Mouse (Mus musculus) embryonic facial prominence, embryonic 12.5 days (tissue): Measurements from ENCODE around the gene Tead1. TPM values are rescaled to one million over a fixed set of nuclear protein-coding genes. Genes with fewer than 3 reads are reported as not detected.

ENCODE experiments used
- ATAC-seq: fragments of 200-750 bp; cut with Nextera tagmentation; 2 replicates; pipeline ENCODE4 v1.8.0; 2017; ENCODE audit not compliant: insufficient number of reproducible peaks, insufficient read depth, low FRiP score, low TSS enrichment
- H3K27ac ChIP-seq: fragments of 300-500 bp; sonication (generic); 2 replicates; pipeline ENCODE4 v1.5.1; 2016; ENCODE audit warnings: mild to moderate bottlenecking
- H3K27me3 ChIP-seq: fragments of 300-500 bp; sonication (generic); 2 replicates; pipeline ENCODE4 v1.6.1; 2016; ENCODE audit warnings: mild to moderate bottlenecking, moderate library complexity
- H3K36me3 ChIP-seq: fragments of 300-500 bp; sonication (generic); 2 replicates; pipeline ENCODE4 v1.6.1; 2016; ENCODE audit warnings: mild to moderate bottlenecking
- H3K4me1 ChIP-seq: fragments of 300-500 bp; sonication (generic); 2 replicates; pipeline ENCODE4 v1.6.1; 2016
- H3K4me2 ChIP-seq: fragments of 300-500 bp; sonication (generic); replicated peaks from 2 replicates; pipeline ENCODE4 v1.6.1; 2016; ENCODE audit warnings: mild to moderate bottlenecking, moderate library complexity
- H3K4me3 ChIP-seq: fragments of 300-500 bp; sonication (generic); 2 replicates; pipeline ENCODE4 v1.5.1; 2016; ENCODE audit warnings: mild to moderate bottlenecking
- H3K9ac ChIP-seq: fragments of 300-500 bp; sonication (generic); 2 replicates; pipeline ENCODE4 v1.6.1; 2016; ENCODE audit warnings: mild to moderate bottlenecking, moderate library complexity
- H3K9me3 ChIP-seq: fragments of 300-500 bp; sonication (generic); 2 replicates; pipeline ENCODE4 v1.6.1; 2016; ENCODE audit warnings: mild to moderate bottlenecking, moderate library complexity
- WGBS: fragments of 180-500 bp; shearing (Covaris S2); methylation state at CpG from one replicate; pipeline ENCODE4 v1.1.7; 2016; 5-methylcytosine and 5-hydroxymethylcytosine counted together
- polyA plus RNA-seq: library from polyadenylated mRNA; unstranded; fragments of >200 nt; fragmentation: Nextera tagmentation; extraction: Ambion mirVana; gene quantifications from 2 replicates; pipeline ENCODE4 v1.2.1, GENCODE M21; 2016

Tead1 gene
- polyA plus RNA-seq, 1 experiment from 2014 or later: 32.8 TPM

DNA sequence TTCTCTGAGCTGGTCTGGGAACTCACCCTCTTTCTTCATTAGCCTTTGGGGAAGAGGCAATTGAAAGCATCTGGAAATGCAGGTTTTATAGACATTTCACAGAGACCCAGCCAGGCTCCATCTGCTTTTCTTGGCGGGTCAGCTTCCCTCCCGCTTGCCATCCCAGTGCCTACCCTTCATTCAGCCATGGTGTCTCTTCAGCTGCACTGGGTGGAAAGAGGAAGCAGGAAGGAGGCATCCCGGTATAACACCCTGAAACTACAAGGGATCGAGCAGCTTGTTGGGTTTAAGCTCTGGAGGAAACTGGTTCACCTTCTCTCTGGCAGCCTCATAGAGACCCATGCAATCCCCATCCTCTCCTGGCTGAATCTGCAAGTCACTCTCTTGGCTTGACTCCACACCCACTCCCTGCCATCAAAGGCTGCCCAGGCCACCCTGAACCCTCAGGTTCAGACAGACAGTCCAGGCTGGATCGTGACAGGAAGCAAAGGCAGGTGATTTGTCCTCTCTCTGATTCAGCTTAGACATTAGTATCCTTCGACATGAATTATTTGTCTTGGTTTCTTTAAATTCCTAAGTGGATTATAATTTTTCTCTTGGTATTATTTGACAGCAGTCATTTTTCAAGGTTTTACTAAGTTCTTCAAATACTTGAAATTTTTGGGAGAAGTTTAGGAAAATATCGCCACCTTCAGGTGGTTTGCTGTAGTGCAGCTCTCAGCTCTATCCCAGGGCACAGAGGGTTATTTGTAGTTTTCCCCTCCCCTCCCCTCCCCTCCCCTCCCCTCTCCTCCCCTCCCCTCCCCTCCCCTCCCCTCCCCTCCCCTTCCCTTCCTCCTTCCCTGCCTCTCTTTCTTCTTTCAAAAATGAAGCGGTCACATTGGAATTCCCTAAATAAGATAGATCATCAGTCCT is 189.7 kb downstream of the Tead1 start:
- no peak overlapping the region for H3K4me2 ChIP-seq

DNA sequence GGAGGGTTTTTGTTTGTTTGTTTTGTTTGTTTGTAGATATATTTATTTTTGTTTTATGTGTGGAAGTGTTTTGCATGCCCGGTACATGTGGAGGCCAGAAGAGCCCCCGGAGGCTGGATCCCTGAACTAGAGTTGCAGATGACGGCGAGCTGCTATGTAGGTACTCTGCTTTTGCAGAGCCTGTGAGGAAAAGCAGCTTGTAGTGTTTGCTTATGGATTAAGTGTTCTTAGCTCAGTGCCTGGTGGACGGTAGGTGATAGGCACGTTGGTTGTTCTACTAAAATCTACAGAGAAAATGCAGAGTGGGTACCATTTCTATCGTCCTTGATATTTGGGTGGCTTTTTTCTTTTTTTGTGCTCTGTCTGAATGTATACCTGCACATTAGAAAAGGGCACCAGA is 192.6 kb downstream of the Tead1 start:
- Histone ChIP-seq H3K9me3 (no peaks in the 10 kb centered on the region), H3K9ac (no peak overlapping the region), H3K4me2 (no peak overlapping the region), H3K4me3 (no peak overlapping the region), H3K27ac (no peak overlapping the region), H3K4me1 (peaks cover 19% of the 10 kb centered on the region), H3K36me3 (peaks cover 30% of the 10 kb centered on the region), H3K27me3 (no peaks in the 10 kb centered on the region)
- no peak for ATAC-seq
- WGBS: 79% methylated on average over 7 of the region's 7 CpGs

More for the DNA sequence above, 189.7 kb downstream of the Tead1 start:
- 34% methylated on average over 8 of the region's 8 CpGs for WGBS
- no peak for ATAC-seq
- no peak overlapping the region for H3K9ac ChIP-seq
- H3K36me3 ChIP-seq: peaks cover 20% of the 10 kb centered on the region
- no peaks in the 10 kb centered on the region for H3K27me3 ChIP-seq
- H3K9me3 ChIP-seq: no peaks in the 10 kb centered on the region
- H3K4me1 ChIP-seq: peaks cover 19% of the 10 kb centered on the region
- peak overlapping the region; percentile 41 for H3K27ac ChIP-seq
- H3K4me3 ChIP-seq: no peak overlapping the region

DNA sequence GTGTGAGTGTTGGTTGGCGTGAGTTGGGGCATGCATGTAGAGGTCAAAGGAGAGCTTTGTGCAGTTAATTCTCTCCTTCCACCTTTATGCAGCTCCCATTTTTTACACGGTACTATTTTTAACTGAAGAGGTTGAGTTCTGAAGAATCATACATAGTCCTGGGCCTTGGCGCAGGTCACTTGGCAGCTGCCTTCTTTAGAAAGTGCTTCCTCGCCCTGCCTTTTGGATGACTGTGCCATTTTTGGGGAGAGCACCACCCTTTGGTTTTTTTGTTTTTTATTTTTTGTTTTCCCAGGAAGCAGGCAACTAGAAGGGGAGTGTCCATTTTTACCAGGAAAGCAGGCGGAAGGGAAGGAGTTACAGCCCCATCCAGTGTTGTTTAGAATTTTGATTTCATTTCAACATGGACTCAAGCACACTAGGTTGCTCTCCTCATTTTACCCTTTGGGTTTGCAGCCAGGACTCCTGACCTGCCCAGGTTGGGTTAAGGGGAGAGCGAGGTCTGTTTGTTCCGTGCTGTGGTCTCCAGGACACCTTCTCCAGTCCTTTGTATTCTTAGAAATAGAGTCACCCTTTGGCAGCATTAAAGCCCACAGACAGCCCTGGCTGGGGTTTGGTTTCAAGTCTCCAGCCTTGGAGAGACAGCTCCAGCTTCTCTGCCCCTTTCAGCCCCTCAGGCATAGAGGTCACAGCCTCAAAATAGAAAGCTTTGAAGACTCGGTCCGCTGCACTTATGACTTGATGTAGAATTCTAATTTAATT is 193.5 kb downstream of the Tead1 start:
- H3K9ac ChIP-seq: no peak overlapping the region
- no peak overlapping the region for H3K27ac ChIP-seq
- WGBS: 65% methylated on average over 9 of the region's 9 CpGs
- H3K36me3 ChIP-seq: peaks cover 31% of the 10 kb centered on the region
- ATAC-seq: no peak
- no peak overlapping the region for H3K4me3 ChIP-seq
- H3K27me3 ChIP-seq: no peaks in the 10 kb centered on the region
- H3K4me2 ChIP-seq: no peak overlapping the region
- peaks cover 19% of the 10 kb centered on the region for H3K4me1 ChIP-seq
- H3K9me3 ChIP-seq: no peaks in the 10 kb centered on the region

DNA sequence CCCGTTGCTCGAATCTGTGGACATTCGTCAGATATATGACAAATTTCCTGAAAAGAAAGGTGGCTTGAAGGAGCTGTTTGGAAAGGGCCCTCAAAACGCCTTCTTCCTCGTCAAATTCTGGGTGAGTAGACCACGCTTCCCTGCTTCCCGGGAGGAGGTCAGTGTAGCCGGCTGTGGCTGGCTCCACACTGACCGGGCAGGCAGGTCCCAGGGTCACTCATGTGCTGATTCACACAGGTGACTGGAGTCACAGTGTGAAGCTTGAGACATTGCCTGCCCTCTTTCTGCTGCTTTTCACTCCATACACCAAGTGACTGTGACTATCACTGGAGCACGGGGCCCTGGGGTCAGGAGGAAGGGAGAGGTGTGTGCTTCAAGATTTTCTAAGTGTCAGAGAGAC is 197.0 kb downstream of the Tead1 start:
- no peak overlapping the region for H3K9ac ChIP-seq
- 92% methylated on average over 10 of the region's 10 CpGs for WGBS
- no peak for ATAC-seq
- no peak overlapping the region for H3K4me2 ChIP-seq
- peaks cover 7% of the 10 kb centered on the region; the same call in 1 of the 2 replicates for H3K4me1 ChIP-seq
- H3K9me3 ChIP-seq: no peaks in the 10 kb centered on the region
- no peak overlapping the region for H3K4me3 ChIP-seq
- peaks cover 38% of the 10 kb centered on the region for H3K36me3 ChIP-seq
- no peak overlapping the region for H3K27ac ChIP-seq
- no peaks in the 10 kb centered on the region for H3K27me3 ChIP-seq

DNA sequence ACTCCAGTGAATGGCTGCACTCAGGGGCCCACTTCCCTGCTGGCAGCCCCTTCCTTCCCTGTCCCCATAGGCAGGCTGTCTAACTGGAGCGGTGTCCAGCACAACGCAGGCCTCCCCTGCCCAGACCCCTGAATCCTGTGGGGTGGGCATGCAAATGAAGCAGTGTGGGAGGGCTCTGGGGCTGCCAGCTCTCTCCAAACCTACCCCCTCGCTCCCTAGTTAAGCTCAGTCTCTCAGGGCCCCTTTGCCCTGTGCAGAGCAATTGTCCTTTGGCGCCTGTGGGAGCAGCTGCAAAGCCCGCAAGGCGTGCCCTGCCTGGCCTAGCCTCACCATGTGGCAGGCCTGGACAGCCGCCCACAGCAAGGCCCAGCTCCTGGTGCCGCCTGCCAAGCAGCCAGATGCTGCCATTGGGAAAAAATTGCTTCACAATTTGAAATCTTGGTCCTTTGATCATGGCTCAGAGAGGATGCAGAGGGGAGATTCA is 204.7 kb downstream of the Tead1 start:
- peak; percentile 90 for ATAC-seq
- H3K27ac ChIP-seq: peak overlapping the region; percentile 80
- peaks cover 33% of the 10 kb centered on the region for H3K4me1 ChIP-seq
- no peak overlapping the region; the same call in 1 of the 2 replicates for H3K4me2 ChIP-seq
- 15% methylated on average over 8 of the region's 8 CpGs for WGBS
- H3K9me3 ChIP-seq: no peaks in the 10 kb centered on the region
- no peak overlapping the region for H3K4me3 ChIP-seq
- no peak overlapping the region for H3K9ac ChIP-seq
- 0 out of 2 replicates have a peak, but pooled peaks cover 5% of the 10 kb centered on the region for H3K36me3 ChIP-seq
- H3K27me3 ChIP-seq: no peaks in the 10 kb centered on the region

DNA sequence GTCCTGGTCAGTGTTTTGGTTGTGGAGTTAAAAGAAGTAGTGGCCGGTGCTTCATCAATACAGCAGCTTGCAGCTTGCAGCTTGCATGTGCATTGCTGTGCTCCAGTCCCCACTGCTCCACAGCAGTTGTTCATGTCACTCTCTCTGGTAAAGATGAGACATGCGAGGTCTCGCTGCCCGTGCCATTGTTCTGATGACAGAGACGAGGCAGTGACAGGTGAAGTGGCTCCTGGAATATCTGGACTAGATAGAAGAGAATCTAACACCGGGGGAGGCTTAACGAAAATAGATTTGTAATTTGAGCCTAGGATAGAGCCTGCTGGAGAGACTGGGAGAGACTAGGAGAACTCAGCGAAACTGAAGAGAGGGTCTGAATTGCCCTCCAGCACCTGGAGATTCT is 206.4 kb downstream of the Tead1 start:
- no peak for ATAC-seq
- no peak overlapping the region for H3K27ac ChIP-seq
- H3K9me3 ChIP-seq: no peaks in the 10 kb centered on the region
- WGBS: 54% methylated on average over 8 of the region's 8 CpGs
- peaks cover 10% of the 10 kb centered on the region; the same call in 1 of the 2 replicates for H3K36me3 ChIP-seq
- no peaks in the 10 kb centered on the region for H3K27me3 ChIP-seq
- H3K4me3 ChIP-seq: no peak overlapping the region
- peaks cover 33% of the 10 kb centered on the region for H3K4me1 ChIP-seq
- H3K9ac ChIP-seq: no peak overlapping the region
- H3K4me2 ChIP-seq: no peak overlapping the region

DNA sequence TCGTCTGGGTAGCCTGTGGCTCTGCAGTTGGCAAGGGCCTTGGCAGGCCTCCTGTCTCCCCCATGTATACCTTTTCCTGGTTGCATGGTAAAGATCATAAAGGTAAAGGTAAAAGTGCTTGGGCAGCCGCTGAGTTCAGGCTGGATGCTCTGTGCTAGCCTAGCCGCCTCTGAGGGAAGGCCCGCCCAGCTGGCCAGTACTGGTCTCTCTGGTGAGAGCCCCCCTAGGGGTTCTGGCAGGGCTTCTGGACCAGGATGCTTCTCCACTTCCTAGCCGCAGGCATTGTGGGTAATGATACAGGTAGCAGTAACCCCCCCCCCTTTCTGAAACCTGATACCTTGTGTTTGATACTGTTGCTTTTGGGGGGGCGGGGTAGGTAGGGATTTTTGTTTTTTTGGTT is 212.8 kb downstream of the Tead1 start:
- 78% methylated on average over 6 of the region's 6 CpGs for WGBS
- Histone ChIP-seq H3K4me3 (no peak overlapping the region), H3K4me1 (no peaks in the 10 kb centered on the region), H3K36me3 (peaks cover 48% of the 10 kb centered on the region), H3K27me3 (no peaks in the 10 kb centered on the region), H3K9me3 (no peaks in the 10 kb centered on the region), H3K9ac (no peak overlapping the region), H3K4me2 (no peak overlapping the region), H3K27ac (no peak overlapping the region)
- ATAC-seq: no peak

DNA sequence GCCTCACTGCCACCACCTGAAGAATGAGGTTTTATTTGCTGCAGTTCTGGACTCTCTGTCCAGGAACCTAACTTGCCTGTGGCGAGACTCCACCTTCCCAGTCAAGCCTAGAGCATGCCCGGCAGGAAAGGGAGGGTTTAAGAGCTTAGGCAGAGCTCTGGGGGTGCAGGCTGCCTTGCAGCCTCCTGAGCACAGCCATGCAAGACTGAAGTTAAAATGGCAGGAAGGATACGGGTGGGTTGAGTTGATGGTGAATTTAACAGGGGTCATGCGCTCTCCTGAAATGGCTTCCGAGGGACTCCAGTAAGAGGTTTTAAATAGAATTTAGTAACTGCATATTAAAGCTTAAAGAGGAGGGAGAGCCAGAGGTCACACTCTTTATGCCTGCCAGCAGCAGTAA is 213.5 kb downstream of the Tead1 start:
- Histone ChIP-seq H3K27ac (no peak overlapping the region), H3K27me3 (no peaks in the 10 kb centered on the region), H3K9me3 (no peaks in the 10 kb centered on the region), H3K9ac (no peak overlapping the region), H3K4me3 (no peak overlapping the region), H3K4me2 (no peak overlapping the region), H3K4me1 (no peaks in the 10 kb centered on the region), H3K36me3 (peaks cover 54% of the 10 kb centered on the region)
- 70% methylated on average over 5 of the region's 5 CpGs for WGBS
- no peak for ATAC-seq

DNA sequence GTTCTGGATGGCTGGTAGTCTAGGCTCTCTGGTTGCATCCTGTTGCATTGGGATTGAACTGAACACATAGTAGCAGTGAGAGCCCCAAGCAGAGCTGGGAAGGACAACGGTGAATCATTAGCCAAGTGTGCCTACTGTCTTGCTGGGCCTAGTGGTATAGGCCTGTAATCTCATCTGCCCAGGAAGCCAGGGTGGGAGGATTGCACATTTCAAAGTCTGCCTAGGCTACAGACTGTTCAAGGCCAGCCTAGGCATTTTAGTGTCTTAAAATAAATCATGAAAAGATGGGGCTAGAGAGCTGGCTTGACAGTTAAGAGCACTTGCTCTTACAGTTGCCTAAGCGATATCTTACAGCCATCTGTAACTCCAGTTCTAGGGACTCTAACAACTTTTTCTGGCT is 217.2 kb downstream of the Tead1 start:
- Histone ChIP-seq H3K9ac (no peak overlapping the region), H3K4me3 (no peak overlapping the region), H3K4me1 (no peaks in the 10 kb centered on the region), H3K9me3 (no peaks in the 10 kb centered on the region), H3K27ac (no peak overlapping the region), H3K4me2 (no peak overlapping the region), H3K36me3 (peaks cover 60% of the 10 kb centered on the region), H3K27me3 (no peaks in the 10 kb centered on the region)
- ATAC-seq: no peak
- 94% methylated on average over 2 of the region's 2 CpGs for WGBS

DNA sequence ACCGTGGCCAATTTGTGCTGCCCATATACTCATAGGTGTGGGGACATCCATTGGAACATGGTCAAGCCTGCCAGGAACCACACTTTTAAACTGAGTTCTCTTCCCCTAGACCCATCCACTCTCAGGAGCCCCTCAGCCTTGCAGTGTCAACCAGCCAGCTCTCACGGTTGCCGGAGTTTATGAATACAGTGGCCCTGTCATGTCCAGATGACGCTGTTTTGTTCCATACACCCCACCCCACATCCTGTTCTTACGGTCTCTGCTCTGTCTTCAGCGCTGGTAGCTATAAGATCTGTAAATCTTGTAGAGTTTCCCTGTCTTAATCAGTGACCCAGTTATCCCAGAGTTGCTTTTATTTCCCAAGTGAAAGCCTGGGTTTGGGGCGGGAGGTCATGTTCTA is 222.6 kb downstream of the Tead1 start:
- Histone ChIP-seq H3K4me3 (no peak overlapping the region), H3K4me1 (no peaks in the 10 kb centered on the region), H3K27me3 (no peaks in the 10 kb centered on the region), H3K4me2 (no peak overlapping the region), H3K9ac (no peak overlapping the region), H3K36me3 (peaks cover 43% of the 10 kb centered on the region), H3K9me3 (no peaks in the 10 kb centered on the region), H3K27ac (no peak overlapping the region)
- no peak for ATAC-seq
- WGBS: 87% methylated on average over 7 of the region's 7 CpGs

DNA sequence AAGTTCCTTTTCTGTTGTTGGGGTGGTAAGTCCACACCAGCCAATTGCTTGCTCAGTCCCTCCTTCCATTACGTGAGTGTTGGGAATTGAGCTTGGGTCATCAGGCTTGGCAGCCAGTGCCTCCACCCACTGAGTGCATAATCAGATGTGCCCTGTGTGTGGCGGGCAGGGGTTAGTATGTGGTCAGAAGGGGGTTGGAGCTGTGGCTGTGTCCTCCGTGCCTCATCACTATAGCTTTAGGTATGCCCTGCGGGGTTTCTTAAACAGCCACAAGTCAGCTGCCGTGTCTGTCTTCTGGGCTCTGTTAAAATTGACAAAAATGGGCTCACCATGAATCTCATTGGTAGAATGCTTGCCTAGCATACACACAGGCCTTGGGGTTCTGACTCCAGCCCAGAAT is 227.7 kb downstream of the Tead1 start:
- no peak for ATAC-seq
- Histone ChIP-seq H3K27me3 (no peaks in the 10 kb centered on the region), H3K4me2 (no peak overlapping the region), H3K27ac (no peak overlapping the region), H3K4me3 (no peak overlapping the region), H3K9me3 (no peaks in the 10 kb centered on the region), H3K36me3 (peaks cover 13% of the 10 kb centered on the region; the same call in 1 of the 2 replicates), H3K4me1 (no peaks in the 10 kb centered on the region), H3K9ac (no peak overlapping the region)
- 74% methylated on average over 5 of the region's 5 CpGs for WGBS

DNA sequence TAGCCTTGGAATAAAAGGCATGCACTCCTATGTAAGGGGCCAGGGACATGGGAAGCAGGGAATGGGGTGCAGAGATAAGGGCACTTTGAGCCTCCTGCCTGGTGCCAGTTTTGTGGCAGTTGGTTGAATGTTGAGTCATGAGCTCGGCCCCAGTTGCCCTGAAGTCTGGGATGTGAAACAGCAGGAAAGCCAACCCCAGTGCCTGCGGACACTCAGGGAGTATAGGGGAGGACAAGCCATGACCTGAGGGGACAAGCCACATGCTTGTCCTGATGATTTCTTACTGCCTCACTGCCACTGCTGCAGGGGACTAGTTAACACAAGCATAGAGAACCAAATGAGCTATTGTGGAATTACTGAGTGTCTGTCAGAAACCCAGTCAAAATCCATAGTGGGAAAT is 228.3 kb downstream of the Tead1 start:
- Histone ChIP-seq H3K9me3 (no peaks in the 10 kb centered on the region), H3K36me3 (peaks cover 10% of the 10 kb centered on the region; the same call in 1 of the 2 replicates), H3K27ac (no peak overlapping the region), H3K27me3 (no peaks in the 10 kb centered on the region), H3K9ac (no peak overlapping the region), H3K4me3 (no peak overlapping the region), H3K4me1 (no peaks in the 10 kb centered on the region), H3K4me2 (no peak overlapping the region)
- WGBS: 64% methylated on average over 2 of the region's 2 CpGs
- no peak for ATAC-seq
